Comparison of ENCODE assay signal across 24 mouse cellular contexts in the genomic region with DNA sequence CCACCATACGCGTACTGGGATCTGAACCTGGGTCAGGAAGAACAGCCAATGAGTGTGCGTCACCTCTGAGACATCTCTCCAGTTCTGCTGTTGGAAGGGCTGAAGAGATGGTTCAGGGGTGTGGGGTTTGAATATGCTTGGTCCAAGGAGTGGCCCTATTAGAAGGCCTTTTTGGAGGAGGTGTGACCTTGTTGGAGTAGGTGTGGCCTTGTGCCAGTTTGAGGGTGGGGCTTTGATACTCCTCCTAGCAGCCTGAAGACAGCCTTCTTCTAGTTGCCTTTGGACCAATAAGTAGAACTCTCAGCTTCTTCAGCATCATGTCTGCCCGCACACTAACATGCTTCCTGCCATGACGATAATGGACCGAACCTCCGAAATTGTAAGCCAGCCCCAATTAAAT. TPM values are rescaled to one million over a fixed set of nuclear protein-coding genes. Genes with fewer than 3 reads are reported as not detected.
DNase-seq lines count a peak whose midpoint lies in the region; ATAC-seq lines count a peak whose summit lies in the region.
"Had no signal": no experiment of that assay in that cellular context is flagged by ENCODE, and none has a peak within 500 bp of the region (broad histone marks: within the 10 kb centered on the region; RNA-seq: fewer than 3 reads in every experiment).

No protein-coding gene starts in this region.

- ATAC-seq in midbrain, embryonic 11.5 days (ENCODE audit: low FRiP score), result no peak
- ATAC-seq in midbrain, embryonic 15.5 days (replicated peaks), result no peak
- ATAC-seq in liver, embryonic 12.5 days, result peak; percentile 69; the same call in 1 of the 2 replicates
- no peak for ATAC-seq in liver, embryonic 15.5 days (ENCODE audit: insufficient read depth)
- ATAC-seq in frontal cortex, adult (ENCODE audit: low TSS enrichment), result no peak
- ATAC-seq: CD4-positive, CD25-positive, alpha-beta regulatory T cell, adult 4 months; forebrain, embryonic 15.5 days; hindbrain, embryonic 16.5 days had no signal

- no peaks in the 10 kb centered on the region for H3K4me1 ChIP-seq in midbrain, embryonic 11.5 days (ENCODE audit: control insufficient read depth, insufficient read depth, low read length)
- H3K4me1 ChIP-seq in midbrain, embryonic 15.5 days, result no peaks in the 10 kb centered on the region
- H3K4me1 ChIP-seq in liver, embryonic 12.5 days, result peaks cover 56% of the 10 kb centered on the region
- peaks cover 67% of the 10 kb centered on the region for H3K4me1 ChIP-seq in liver, embryonic 15.5 days (replicated peaks)
- H3K4me1 ChIP-seq: forebrain, embryonic 12.5 days; forebrain, embryonic 15.5 days had no signal

- no peak overlapping the region for H3K4me2 ChIP-seq in midbrain, embryonic 11.5 days
- H3K4me2 ChIP-seq in midbrain, embryonic 15.5 days, result no peak overlapping the region
- H3K4me2 ChIP-seq in liver, embryonic 12.5 days, result no peak overlapping the region
- no peak overlapping the region for H3K4me2 ChIP-seq in liver, embryonic 15.5 days
- H3K4me2 ChIP-seq: forebrain, embryonic 12.5 days; forebrain, embryonic 15.5 days; heart, embryonic 13.5 days; hindbrain, embryonic 13.5 days had no signal

- no peak overlapping the region for H3K9ac ChIP-seq in midbrain, embryonic 11.5 days (ENCODE audit: low read length)
- H3K9ac ChIP-seq in midbrain, embryonic 15.5 days, result no peak overlapping the region
- no peak overlapping the region for H3K9ac ChIP-seq in liver, embryonic 12.5 days
- H3K9ac ChIP-seq in liver, embryonic 15.5 days, result no peak overlapping the region
- H3K9ac ChIP-seq: forebrain, embryonic 12.5 days; forebrain, embryonic 15.5 days; heart, embryonic 13.5 days; hindbrain, embryonic 13.5 days had no signal

- no peak overlapping the region for H3K27ac ChIP-seq in midbrain, embryonic 11.5 days (ENCODE audit: low read depth, low read length)
- no peak overlapping the region for H3K27ac ChIP-seq in midbrain, embryonic 15.5 days
- H3K27ac ChIP-seq in liver, embryonic 12.5 days, result no peak overlapping the region
- 0 out of 2 replicates have a peak overlapping the region, but pooled peaks have one; percentile 11 for H3K27ac ChIP-seq in liver, embryonic 15.5 days (replicated peaks)
- H3K27ac ChIP-seq: forebrain, embryonic 12.5 days; forebrain, embryonic 15.5 days; heart, adult 2 months; heart, embryonic 10.5 days; heart, embryonic 13.5 days; hindbrain, embryonic 10.5 days had no signal

- no peaks in the 10 kb centered on the region for H3K36me3 ChIP-seq in midbrain, embryonic 11.5 days (ENCODE audit: control insufficient read depth, insufficient read depth, low read length)
- H3K36me3 ChIP-seq in midbrain, embryonic 15.5 days (replicated peaks), result no peaks in the 10 kb centered on the region
- no peaks in the 10 kb centered on the region for H3K36me3 ChIP-seq in liver, embryonic 12.5 days
- H3K36me3 ChIP-seq in liver, embryonic 15.5 days (replicated peaks), result no peaks in the 10 kb centered on the region
- H3K36me3 ChIP-seq: forebrain, embryonic 12.5 days; forebrain, embryonic 15.5 days; heart, embryonic 10.5 days; heart, embryonic 13.5 days; hindbrain, embryonic 10.5 days; hindbrain, embryonic 13.5 days had no signal

- no peaks in the 10 kb centered on the region for H3K27me3 ChIP-seq in midbrain, embryonic 11.5 days (ENCODE audit: control insufficient read depth, insufficient read depth, low read length)
- no peaks in the 10 kb centered on the region for H3K27me3 ChIP-seq in midbrain, embryonic 15.5 days (replicated peaks)
- H3K27me3 ChIP-seq in liver, embryonic 12.5 days (replicated peaks), result peaks cover 14% of the 10 kb centered on the region; the same call in 1 of the 2 replicates
- H3K27me3 ChIP-seq in liver, embryonic 15.5 days, result no peaks in the 10 kb centered on the region
- H3K27me3 ChIP-seq: forebrain, embryonic 12.5 days; forebrain, embryonic 15.5 days; heart, embryonic 13.5 days; hindbrain, embryonic 13.5 days had no signal

- H3K4me3 ChIP-seq in midbrain, embryonic 11.5 days (ENCODE audit: low read depth, low read length), result no peak overlapping the region
- no peak overlapping the region for H3K4me3 ChIP-seq in midbrain, embryonic 15.5 days
- H3K4me3 ChIP-seq in liver, embryonic 12.5 days, result no peak overlapping the region
- no peak overlapping the region for H3K4me3 ChIP-seq in liver, embryonic 15.5 days (replicated peaks)
- H3K4me3 ChIP-seq: forebrain, embryonic 12.5 days; forebrain, embryonic 15.5 days; heart, adult 2 months; heart, embryonic 10.5 days; heart, embryonic 13.5 days; hindbrain, embryonic 10.5 days; hindbrain, embryonic 13.5 days had no signal

- H3K9me3 ChIP-seq in midbrain, embryonic 11.5 days (ENCODE audit: control insufficient read depth, low read length), result no peaks in the 10 kb centered on the region
- H3K9me3 ChIP-seq in midbrain, embryonic 15.5 days, result no peaks in the 10 kb centered on the region
- H3K9me3 ChIP-seq in liver, embryonic 12.5 days (replicated peaks), result no peaks in the 10 kb centered on the region
- no peaks in the 10 kb centered on the region for H3K9me3 ChIP-seq in liver, embryonic 15.5 days (replicated peaks)
- H3K9me3 ChIP-seq: forebrain, embryonic 12.5 days; forebrain, embryonic 15.5 days; heart, embryonic 10.5 days; heart, embryonic 13.5 days; hindbrain, embryonic 10.5 days; hindbrain, embryonic 13.5 days had no signal

- DNase-seq in midbrain, embryonic 11.5 days (ENCODE audit: low spot score, missing footprints), result peak; percentile 31
- DNase-seq in cerebellum, postnatal 25 days, result no peak
- DNase-seq in cerebellum, adult 9-10 months, result no peak
- DNase-seq: adrenal gland, adult 2 months; adrenal gland, postnatal 14 days; cerebellum, adult 11 months; cerebellum, adult 2 months; cerebellum, postnatal 10 days; gastrocnemius, postnatal 10 days; gastrocnemius, postnatal 36 days; heart, adult 2 months; heart, postnatal 36 days had no signal

- 97% methylated on average over 7 of the region's 7 CpGs for WGBS in midbrain, embryonic 11.5 days
- WGBS in midbrain, embryonic 15.5 days, result 99% methylated on average over 7 of the region's 7 CpGs
- 92% methylated on average over 7 of the region's 7 CpGs for WGBS in liver, embryonic 12.5 days (ENCODE audit: insufficient replicate concordance)
- WGBS in liver, embryonic 15.5 days (ENCODE audit: insufficient replicate concordance), result 87% methylated on average over 7 of the region's 7 CpGs

RNA-seq across cellular contexts. Expression of a gene that starts 49.2 kb away (rescaled TPM):
- polyA plus RNA-seq in midbrain, embryonic 11.5 days (2014; fragmentation: Nextera tagmentation; extraction: Ambion mirVana), result 78.4 and 92.1 TPM in 2 replicates
- 107 and 118 TPM in 2 replicates for polyA plus RNA-seq in midbrain, embryonic 15.5 days (2015; fragmentation: Nextera tagmentation; extraction: Ambion mirVana)
- polyA plus RNA-seq in liver, embryonic 12.5 days (2016; fragmentation: Nextera tagmentation; extraction: Ambion mirVana), result 5.7 and 6.1 TPM in 2 replicates
- 2.6 and 3.4 TPM in 2 replicates for polyA plus RNA-seq in liver, embryonic 15.5 days (2015; fragmentation: Nextera tagmentation; extraction: Ambion mirVana)

Comparison
In these comparisons a context has a peak if more than half of its experiments do, and no peak if none do; other contexts are left out.
1. RNA of a gene that starts 49.2 kb away (polyA plus RNA-seq): 107 to 118 TPM in midbrain, embryonic 15.5 days and 78.4 to 92.1 TPM in midbrain, embryonic 11.5 days; 5.7 to 6.1 TPM in liver, embryonic 12.5 days and 2.6 to 3.4 TPM in liver, embryonic 15.5 days; every median in the first group is over 10 times any median in the second.